Mouse (Mus musculus) lung, postnatal 10 days (tissue): ENCODE measurements at regions not wholly inside any gene's neighbourhood (a gene's known extent, or its start where the extent isn't known, plus 50 kb on each side); places are given as distances from the start of the nearest gene placed in this dataset.

Source experiments
- DNase-seq: peaks from one replicate; pipeline ENCODE4 v3.0.0; 2021

DNA sequence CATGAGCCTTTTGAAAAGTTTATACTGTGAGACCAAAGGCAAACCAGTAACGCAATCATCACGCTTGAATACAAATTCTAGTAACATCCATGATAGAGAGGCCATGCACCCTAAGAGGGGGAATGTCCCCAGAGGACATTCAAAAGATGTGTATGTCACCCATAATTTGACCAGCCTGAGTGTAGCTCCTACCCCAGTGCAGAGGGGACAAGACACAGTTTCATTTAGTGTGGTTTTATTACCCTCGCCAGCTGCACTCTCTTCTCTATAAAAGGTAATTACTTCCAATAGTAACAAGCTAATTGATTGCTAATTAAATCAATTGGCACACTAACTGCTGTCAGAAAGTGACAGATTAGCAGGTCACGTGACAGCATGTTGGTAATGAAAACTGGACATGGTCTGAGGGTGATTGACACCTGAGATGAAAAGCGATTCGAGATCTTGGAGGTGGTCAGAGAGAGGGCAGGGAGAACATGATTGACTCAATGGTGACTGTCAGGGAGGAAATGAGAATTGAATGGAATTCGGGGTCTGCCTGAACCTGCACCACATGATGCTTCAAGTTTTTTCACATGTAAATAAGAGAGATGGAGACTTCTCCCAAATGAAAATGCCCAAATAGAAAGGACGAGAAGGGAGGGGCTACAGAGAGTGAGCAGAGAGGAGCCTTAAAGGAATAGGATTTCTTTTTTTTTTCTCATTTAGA lies 309.9 kb downstream of the En1 start:
- no peak for DNase-seq

DNA sequence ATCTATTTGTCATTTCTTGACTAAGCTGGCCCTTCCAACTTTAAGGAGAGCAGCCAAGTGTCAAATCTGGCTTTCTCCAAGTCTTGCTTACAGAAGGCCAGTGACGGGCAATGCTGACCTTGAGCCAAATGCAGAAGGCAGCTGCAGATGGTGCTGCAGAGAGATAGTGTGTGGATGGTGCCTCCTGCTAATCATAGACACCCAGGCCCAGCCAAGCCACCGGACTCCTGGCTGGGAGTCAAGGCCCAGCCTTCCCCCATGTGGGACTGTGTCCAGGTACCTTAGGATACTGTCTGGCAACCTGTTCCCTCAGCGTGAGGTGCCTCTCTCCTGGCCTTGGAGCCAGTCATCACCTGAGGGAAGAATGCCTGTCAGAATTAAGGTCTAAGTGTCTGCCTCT lies 319.3 kb downstream of the En1 start:
- peak; percentile 5 for DNase-seq

DNA sequence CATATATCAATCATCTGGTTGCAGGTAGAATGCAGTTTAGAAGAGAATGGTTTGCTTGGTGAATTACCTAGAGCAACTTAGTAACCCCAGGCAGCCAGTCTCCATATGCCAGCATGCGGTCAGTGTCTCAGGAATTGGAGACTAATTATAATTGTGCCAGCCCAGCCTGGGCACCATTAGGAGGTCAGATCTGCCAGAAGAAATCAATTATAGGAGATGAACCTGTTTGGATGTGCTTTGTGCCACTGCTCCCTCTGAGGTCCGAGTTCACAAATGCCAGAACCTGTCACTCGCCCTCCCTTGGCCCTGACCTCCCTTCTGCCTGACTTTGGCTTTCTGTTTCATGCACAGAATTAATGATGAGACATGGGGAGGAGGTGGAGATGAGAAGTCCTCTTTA lies 323.1 kb downstream of the En1 start:
- no peak for DNase-seq

DNA sequence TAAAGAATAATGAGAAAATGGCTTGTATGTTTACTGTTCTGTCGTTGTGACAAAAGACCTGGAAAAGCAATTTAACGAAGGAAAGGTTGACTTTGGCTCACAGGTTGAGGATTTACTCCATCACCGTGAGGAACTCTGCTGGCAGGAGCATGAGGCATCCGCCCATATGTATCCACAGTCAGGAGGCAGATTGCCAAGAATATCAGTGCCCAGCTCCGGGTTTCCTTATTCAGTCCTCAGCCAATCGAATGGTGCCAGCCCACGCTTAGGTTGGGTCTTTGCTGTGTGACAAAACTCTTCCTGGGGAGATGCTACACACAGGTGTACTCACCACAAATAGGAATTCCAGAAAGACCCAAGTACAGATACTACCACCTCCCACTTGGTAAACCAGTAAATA lies 327.9 kb downstream of the En1 start:
- DNase-seq, result no peak

DNA sequence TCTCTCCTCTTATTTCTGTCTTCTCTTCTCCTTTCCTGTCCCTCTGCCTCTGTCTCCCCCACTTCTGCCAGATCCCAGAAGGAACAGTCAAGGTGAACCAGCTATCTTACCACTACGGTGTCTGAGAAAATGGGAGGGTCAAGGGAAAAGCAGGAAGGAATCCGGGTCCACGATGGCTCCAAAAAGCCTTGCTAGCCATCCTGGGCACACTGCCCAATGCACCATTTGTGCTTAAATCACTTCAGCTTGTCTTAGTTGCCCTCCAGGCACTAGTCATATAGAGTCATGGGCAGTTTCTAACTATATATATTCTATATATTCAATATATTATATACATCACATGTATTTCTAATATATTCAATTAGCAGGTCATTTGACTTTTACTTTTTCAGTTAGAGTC lies 333.1 kb downstream of the En1 start:
- DNase-seq, result no peak

DNA sequence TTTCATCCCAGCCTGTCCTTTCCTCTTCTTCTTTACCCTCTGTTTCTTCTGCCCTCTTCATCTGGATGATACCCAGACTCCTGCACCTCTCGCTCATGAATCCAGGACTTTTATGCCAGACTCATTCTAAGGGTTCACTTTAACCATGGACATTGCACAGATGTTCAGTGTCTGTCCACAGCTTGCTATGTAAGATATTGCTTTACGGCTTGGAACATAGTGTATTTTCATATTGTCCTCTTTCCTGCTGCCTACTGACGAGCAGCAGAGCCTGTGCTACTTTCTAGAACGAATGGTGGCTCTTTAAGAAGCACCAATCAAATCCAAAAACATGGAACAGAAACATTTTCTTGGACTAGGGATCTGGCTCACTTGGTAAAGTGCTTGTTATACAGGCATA lies 341.5 kb downstream of the En1 start:
- DNase-seq, result peak; percentile 6

DNA sequence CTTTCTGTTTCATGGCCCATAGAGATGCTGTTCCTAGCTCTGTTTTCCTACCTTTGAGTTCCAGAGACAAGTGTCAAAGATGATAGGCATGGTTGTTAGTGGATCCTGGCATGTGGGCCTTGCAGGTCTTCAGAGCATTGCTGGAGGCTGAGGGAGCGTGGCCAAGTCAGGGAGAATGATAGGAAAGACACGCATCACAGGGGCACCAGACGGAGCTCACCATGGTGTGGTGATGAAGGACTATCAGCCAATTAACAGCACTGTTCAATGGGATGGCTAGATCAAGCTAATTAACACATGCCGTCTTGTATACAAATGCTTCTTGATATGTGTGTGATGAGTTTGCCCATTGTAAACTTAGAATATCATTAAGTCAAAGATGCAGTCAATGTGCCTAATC lies 344.1 kb downstream of the En1 start:
- DNase-seq, result no peak

DNA sequence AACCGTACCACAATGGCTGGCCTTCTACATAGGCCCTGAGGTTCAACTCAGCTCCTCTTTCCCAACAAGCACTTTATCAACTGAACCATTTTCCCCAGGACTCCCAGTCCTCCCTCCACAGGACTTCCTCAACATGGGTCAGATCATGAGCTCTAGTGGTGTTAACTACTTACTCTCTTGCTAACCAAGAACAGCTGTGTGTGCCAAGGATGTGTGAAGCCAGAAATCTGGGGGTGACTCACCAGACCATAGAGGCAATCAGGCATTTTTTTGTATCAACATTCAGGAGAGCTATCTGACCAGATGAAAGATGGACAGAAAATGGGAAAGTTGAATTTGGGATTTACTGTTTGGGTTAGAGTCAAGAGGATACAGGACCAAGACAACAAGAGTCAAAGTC lies 359.0 kb downstream of the En1 start:
- no peak for DNase-seq

DNA sequence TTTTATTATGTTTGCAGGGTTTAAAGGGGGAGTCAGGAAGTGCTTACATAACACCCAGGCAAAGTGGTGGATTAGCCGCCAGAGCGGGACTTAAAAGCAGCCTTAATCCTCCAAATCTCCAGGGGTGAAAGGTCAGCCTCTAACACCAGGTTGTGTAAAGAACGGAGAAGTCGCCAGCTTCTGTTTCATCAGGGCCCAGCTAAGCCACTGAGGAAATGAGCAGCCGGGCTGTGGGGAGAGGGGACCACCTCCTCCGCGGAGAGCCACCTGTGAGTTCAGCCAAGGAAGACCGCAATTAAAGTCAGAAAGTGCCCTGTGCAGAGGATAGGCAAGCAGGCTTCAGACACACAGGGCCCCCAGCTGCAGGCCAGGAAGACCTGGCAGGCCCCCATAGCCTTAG lies 359.8 kb downstream of the En1 start:
- DNase-seq, result no peak

DNA sequence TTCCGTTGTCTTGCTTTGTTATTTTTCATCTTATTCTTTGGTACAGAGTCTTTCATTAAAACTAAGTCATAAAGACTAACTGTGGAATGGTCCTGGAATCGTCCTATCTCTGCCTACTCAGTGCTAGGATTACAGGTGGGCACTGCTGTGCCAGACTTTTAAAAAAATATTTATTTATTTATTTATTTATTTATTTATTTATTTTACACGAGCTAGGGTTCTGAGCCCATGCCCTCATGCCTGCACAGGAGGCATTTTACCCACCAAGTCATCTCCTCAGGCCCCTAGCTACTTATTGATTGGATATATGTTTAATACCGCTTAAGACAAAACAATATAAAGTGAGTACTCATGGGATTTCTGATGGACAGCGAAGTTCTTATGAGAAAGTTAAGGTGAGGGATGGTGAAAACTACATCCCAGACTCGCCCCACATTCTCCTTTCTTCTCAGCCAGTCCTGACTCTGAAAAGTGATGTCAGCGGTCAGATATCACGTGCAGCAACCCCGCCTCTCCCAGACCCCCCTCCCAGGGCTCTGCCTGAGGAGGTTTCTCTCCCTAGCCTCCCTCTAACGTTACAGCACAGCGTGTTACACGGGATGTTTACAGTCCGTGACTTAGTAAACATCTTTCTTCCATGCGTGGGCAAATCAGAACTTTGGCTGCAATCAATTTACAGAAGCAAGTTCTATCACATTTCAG lies 361.4 kb downstream of the En1 start:
- peak; percentile 46 for DNase-seq

DNA sequence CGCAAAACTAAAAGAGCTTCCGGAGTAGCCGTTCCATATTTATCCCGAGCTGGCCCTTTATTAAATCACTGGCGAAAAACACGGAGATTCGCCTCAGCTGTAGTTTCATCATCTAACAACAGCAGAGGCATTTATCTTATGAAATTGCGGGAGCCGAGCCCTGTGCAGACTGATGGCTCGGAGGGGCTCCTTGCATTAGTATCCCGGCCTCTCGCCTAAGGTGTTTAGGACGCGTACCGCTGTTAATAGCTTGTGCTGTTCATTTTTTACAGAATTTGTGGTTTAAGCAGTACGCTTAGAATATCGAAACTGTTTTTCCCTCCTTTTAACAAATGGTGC lies 361.9 kb downstream of the En1 start:
- DNase-seq, result peak; percentile 4

DNA sequence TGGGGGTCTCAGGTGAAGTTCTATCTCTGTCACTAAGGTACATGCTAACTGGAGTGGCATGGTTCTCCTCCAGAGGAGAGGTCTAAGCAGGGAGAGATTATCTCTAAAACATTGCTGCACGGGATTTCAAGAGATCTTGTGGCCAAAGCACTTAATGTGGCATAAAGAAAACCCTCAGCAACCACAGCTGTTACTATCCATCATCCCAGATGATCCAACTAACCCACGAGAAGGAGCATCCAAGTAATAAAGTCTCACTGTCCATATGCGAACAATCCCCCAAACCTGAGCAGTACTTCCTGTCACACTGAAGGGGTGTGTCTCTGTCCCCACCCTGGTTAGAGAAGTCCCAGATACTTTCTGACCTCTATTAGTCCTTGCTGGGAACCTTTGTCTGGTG lies 363.9 kb downstream of the En1 start:
- DNase-seq, result no peak

DNA sequence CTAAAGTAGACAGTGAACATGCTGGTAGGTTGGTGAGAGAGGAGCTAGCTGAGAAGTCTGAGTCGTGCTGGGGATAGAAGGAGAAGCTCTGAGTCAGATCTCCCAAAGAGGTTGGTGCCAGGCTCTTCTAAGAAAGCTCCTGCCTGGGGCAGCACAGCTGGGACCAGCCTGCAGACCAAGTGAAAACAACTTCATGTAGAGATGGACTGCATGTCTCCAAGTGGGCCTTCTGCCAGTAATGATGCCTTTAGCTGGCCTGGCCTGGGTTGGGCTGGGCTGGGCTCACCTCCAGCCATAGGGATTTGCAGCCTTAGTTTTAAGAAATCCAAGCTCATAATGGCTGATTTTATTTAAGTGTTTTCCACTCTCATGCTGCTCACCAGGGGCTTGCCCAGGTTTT lies 357.7 kb downstream of the Insig2 start:
- DNase-seq, result peak; percentile 72

DNA sequence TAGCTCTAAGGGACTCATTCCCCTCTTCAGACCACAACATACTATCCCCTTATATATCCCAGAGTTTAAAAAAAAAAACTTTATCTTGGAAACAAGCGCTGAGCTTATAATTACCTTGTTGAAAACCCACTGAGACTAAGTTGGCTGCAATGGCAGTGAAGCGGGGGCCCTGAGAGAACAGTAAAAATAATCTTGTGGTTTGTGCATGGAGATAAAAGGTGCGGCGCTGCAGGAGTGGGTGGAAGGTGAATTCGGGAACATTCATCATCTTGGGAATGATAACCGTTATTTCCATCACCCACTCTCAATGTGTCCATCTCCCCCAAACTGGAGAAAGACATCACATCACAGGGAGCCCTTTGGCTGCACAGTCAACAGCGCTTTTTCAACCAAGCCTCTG lies 327.9 kb downstream of the Insig2 start:
- no peak for DNase-seq

DNA sequence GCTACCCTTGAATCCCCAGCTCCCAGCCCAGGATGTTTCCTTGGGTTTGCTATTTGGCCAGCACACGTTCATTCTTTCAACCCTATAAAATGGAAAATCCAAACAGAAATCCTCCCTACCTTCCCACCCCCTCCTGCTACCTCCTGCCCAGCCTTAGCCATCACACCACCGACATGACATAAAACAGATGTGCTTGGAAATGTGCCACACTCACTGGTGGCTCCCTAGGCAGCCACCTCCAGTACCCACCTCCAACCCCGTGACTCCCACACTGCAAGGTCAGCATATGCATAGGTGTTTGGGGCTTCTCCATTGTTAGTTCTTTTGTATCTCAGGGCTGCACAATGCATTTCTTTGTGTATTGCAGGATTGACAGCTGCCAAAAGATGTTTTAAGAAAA lies 327.2 kb downstream of the Insig2 start:
- DNase-seq, result no peak

DNA sequence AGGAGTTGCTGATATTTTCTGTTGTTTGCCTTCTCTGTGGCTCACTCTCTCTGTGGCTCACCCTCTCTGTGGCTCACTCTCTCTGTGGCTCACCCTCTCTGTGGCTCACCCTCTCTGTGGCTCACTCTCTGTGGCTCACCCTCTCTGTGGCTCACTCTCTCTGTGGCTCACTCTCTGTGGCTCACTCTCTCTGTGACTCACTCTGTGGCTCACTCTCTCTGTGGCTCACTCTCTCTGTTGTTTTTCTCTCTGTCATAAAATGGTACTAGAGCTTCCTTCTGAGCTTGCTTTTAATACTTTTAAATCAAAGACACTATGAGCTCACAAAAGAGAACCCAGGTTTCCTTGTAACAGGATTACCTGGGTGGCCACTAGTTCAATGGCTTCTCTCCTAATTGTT lies 320.3 kb downstream of the Insig2 start:
- no peak for DNase-seq

DNA sequence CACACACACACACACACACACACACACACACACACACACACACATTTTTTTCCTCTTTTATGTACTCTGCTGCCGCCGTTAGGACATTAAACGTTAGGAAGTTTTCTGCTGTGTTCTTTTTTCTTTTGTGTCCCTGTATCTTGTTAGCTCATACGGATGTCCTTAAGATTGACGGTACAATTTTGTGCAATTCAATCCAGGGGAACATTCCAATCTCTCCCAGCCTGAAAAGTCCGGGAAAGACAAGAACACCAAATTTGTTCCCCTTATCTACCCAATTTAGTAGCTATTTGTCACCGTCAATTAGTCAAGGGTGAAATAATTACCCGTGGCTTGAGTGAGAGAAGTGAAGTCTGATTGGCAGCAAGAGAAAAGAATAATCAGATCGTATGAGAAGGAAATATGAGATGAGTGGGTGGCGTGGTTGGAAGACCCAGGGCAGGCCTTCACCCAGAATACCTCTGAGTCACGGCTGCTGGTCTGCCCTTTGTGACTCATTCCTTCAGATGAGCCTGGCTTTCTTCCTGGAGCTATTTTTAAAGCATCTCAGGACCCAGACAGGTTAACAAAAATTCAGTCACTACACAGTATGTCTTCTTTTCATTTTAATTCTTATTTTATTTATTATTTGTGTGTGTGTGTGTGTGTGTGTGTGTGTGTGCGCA lies 318.4 kb downstream of the Insig2 start:
- no peak for DNase-seq

DNA sequence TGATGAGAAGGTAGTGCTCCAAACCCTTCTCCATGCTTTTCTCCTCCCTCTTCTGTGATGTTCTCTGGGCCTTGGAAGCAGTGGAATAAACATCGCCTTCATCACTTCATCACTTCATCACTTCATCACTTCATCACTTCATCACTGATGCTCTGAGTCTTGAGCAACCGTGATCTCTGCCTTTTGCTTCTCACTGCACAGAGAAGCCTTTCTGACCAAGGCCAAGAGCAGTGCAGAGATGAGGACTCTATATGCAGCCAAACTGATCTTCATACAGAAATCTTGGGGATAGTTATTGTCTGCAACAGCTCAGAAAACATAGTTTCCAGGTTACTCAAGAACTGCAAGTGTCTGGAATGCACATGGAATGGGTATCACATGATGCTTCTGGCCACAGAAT lies 303.0 kb downstream of the Insig2 start:
- peak; percentile 27 for DNase-seq

DNA sequence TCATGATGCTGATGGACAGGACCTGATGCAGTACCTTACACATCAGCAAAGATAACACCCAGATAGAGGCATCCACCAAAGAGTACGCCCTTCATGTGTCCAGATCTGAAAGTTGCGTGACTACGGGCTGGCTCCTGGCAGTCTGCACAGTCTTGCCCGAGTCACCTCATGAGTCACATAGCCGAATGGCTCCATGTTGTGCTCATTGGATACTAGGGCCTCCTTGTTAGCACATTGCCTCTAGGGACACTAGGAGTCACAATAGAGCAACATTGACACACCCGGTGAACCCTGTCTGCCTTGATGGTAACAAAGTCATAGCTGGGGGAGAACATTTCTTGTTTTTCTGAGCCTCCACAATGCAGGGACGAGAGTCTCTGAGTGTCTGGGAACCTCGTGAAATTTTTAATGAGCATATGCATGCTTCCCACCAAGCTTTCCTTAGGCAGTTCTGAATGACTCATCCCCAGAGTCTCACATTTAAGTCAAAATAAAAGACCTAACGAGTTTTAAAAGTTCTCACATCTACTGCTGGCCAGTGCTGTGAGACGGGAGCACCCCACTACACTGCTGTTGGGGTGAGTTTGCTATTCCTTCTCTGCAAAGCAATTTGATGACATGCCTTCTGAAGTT lies 297.5 kb downstream of the Insig2 start:
- no peak for DNase-seq

DNA sequence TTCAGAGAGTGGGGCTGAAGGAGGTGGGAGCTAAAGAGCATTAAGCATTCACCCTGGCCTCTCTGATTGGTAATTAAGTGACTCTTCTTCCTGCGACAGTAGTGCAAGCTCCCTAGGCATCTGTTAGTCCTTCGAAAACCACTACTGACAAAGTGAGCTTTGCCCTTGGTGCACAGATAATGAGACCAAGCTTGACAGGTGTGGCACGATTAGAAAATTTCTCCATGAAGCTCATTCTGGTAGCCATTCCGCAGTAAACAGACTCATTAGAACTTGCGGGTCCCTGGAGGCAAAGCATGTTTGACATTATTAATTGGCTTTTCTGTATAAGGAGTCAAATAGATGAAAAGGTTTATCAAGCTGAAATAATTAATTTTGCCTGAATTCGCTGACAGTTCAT lies 285.8 kb downstream of the Insig2 start:
- DNase-seq, result no peak

DNA sequence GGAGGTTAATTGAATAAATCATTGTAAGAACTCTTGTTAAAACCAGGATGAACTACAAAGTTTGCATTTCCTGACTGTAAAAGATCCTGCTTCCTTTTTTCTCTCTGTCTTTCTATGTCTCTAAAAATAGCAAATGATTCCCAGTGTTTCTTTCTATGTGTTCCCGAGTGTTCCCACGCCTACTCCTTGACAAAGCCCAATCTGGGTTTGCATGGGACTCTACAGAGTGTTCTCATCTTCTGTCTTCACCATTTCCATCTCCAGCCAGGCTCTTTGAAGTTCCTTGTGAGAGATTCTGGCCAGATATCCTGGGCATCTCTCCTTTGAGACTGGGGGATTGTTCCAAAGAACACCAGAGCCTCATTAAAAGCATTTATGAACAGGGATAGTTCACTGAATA lies 285.0 kb downstream of the Insig2 start:
- DNase-seq, result no peak

DNA sequence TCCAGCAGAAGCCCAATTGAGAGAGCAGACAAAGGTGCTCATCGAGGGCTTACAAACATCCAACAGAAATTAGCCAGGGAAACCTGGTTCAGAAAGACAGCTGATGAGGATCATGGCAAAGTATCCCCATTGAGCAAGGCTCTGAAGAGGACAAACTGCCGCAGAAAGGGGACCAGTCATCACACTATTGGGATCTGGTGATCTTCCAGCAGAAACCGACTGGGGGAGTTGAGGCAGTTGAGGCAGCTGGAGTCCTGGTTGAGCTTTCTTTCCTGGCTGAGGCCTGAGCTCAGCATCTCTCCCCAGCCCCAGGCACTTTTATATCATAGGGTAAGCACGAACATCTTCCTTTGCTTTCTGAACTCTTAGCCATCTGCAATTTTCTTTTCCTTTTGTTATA lies 282.7 kb downstream of the Insig2 start:
- DNase-seq, result no peak

DNA sequence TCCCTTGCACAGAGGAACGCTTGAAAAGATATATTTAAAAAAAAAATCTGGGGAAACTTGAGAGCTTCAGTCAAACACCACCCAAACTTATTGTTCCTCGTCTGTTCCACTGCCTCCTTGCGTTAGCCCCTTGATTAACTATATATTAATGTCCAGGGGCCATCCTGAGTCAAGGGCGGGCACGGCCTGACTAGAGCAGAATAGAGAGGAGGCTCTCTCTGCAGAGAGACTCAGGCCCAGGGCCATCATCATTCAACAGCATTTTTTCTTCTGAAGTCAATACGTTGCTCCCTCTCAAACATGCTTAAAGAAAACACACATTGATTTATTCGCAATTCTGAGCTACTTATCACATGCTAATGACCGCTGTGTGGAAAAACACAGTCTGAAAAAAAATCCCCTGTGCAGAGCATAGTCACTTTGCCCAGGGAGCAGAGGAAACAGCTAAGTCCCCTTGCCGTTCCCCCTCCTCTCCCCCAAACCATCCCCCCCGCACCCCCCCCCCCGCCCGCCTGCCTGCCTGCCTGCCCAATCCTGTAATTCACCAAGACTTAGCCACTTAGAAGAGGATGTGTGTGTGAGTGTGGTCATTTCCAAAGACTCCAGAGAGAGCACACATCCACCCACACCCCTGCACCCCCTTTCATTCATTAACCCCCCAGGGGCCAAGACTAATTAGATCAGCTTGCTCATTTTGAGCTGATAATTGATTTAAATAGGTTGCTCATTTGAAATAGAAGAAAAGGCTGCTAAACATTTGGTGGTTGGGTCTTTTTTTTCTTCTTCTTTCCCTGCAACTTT lies 281.5 kb downstream of the Insig2 start:
- DNase-seq, result no peak
